Comparison of ENCODE assay signal across 8 mouse cellular contexts in genomic region chr10:64750791-64751190, GRCm38 (mm10).
A peak's percentile ranks its signal among the peaks of the same experiment; 100 is the strongest.
DNase-seq lines count a peak whose midpoint lies in the region; ATAC-seq lines count a peak whose summit lies in the region.
"Had no signal": no experiment of that assay in that cellular context is flagged by ENCODE, and none has a peak within 500 bp of the region (broad histone marks: within the 10 kb centered on the region; RNA-seq: fewer than 3 reads in every experiment).

No protein-coding gene starts in this region.

- H3K4me2 ChIP-seq in kidney, embryonic 16.5 days (replicated peaks; ENCODE audit: low read depth, low read length): no peak overlapping the region
- H3K4me2 ChIP-seq: lung, embryonic 15.5 days had no signal

- H3K4me1 ChIP-seq in kidney, embryonic 16.5 days (ENCODE audit: insufficient read depth, low read length): no peaks in the 10 kb centered on the region
- H3K4me1 ChIP-seq: lung, embryonic 15.5 days had no signal

- H3K27ac ChIP-seq in kidney, embryonic 16.5 days (ENCODE audit: low read length): no peak overlapping the region
- H3K27ac ChIP-seq: lung, embryonic 15.5 days had no signal

- ATAC-seq in kidney, embryonic 16.5 days (ENCODE audit: low FRiP score, low TSS enrichment): no peak

- no peaks in the 10 kb centered on the region for H3K27me3 ChIP-seq in kidney, embryonic 16.5 days (ENCODE audit: insufficient read depth, low read length)
- H3K27me3 ChIP-seq: lung, embryonic 15.5 days had no signal

- no peak overlapping the region for H3K9ac ChIP-seq in kidney, embryonic 16.5 days (replicated peaks; ENCODE audit: low read length)
- H3K9ac ChIP-seq: lung, embryonic 15.5 days had no signal

- H3K36me3 ChIP-seq in kidney, embryonic 16.5 days (ENCODE audit: insufficient read depth, low read length): no peaks in the 10 kb centered on the region
- H3K36me3 ChIP-seq: lung, embryonic 15.5 days had no signal

- no peaks in the 10 kb centered on the region for H3K9me3 ChIP-seq in kidney, embryonic 16.5 days (ENCODE audit: low read length)
- H3K9me3 ChIP-seq: lung, embryonic 15.5 days had no signal

- peak; percentile 38 for DNase-seq in kidney, adult 9 months
- DNase-seq in Muller cell, postnatal 12 days (ENCODE audit: inconsistent ontology term): peak; percentile 22
- DNase-seq in cerebellum, adult 11 months: peak; percentile 32
- DNase-seq in induced T-regulatory cell, adult 2 months (ENCODE audit: low read depth): peak; percentile 10
- peak; percentile 22 for DNase-seq in lung, postnatal 36 days
- no peak for DNase-seq in spleen, adult 18-20 months

- 29% methylated on average over 5 of the region's 5 CpGs for WGBS in kidney, embryonic 16.5 days

- H3K4me3 ChIP-seq in kidney, embryonic 16.5 days (ENCODE audit: low read length): no peak overlapping the region
- H3K4me3 ChIP-seq: lung, embryonic 15.5 days had no signal

Comparison
In these comparisons a context has a peak if more than half of its experiments do, and no peak if none do; other contexts are left out.
1. DNase-seq: peak in kidney, adult 9 months (single experiment), Muller cell, postnatal 12 days (single experiment), cerebellum, adult 11 months (single experiment), induced T-regulatory cell, adult 2 months (single experiment) and lung, postnatal 36 days (single experiment); none in spleen, adult 18-20 months (0 of 2).